18 mouse cellular contexts compared by ENCODE assay signal in genomic region chr2:179867669-179868068, GRCm38 (mm10).
DNase-seq lines count a peak whose midpoint lies in the region; ATAC-seq and TF ChIP-seq lines count a peak whose summit lies in the region.
"Had no signal": no experiment of that assay in that cellular context is flagged by ENCODE, and none has a peak within 500 bp of the region (broad histone marks: within the 10 kb centered on the region; RNA-seq: fewer than 3 reads in every experiment).

No protein-coding gene starts in this region.

- H3K27ac ChIP-seq in heart, embryonic 11.5 days (ENCODE audit: low read depth, low read length): no peak overlapping the region
- H3K27ac ChIP-seq in spleen, adult 2 months (ENCODE audit: insufficient read depth, low read length): 0 out of 2 replicates have a peak overlapping the region, but pooled peaks have one; percentile 8
- no peak overlapping the region for H3K27ac ChIP-seq in hindbrain, embryonic 11.5 days (ENCODE audit: low read depth, low read length)
- H3K27ac ChIP-seq: embryonic facial prominence, embryonic 13.5 days; forebrain, embryonic 13.5 days; hindbrain, embryonic 13.5 days; hindbrain, postnatal 0 days had no signal

- no peak for ATAC-seq in heart, embryonic 11.5 days (replicated peaks; ENCODE audit: insufficient number of reproducible peaks, low FRiP score, low TSS enrichment)
- ATAC-seq in hindbrain, embryonic 11.5 days (ENCODE audit: low FRiP score): no peak
- ATAC-seq: forebrain, embryonic 13.5 days; hindbrain, postnatal 0 days had no signal

- H3K4me2 ChIP-seq in heart, embryonic 11.5 days: no peak overlapping the region
- no peak overlapping the region for H3K4me2 ChIP-seq in hindbrain, embryonic 11.5 days (replicated peaks; ENCODE audit: low read depth, low read length)
- H3K4me2 ChIP-seq: embryonic facial prominence, embryonic 13.5 days; forebrain, embryonic 13.5 days; hindbrain, embryonic 13.5 days had no signal

- TF ChIP-seq POLR2A in spleen, adult 2 months (IDR thresholded peaks at IDR 0.05; ENCODE audit: low read depth, low read length): no peak

- no peaks in the 10 kb centered on the region for H3K36me3 ChIP-seq in heart, embryonic 11.5 days (ENCODE audit: control insufficient read depth, insufficient read depth, low read length)
- H3K36me3 ChIP-seq in spleen, adult 2 months (ENCODE audit: control insufficient read depth, insufficient read depth, low read length): no peaks in the 10 kb centered on the region
- H3K36me3 ChIP-seq in hindbrain, embryonic 11.5 days (ENCODE audit: control insufficient read depth, insufficient read depth, low read length): no peaks in the 10 kb centered on the region
- H3K36me3 ChIP-seq: embryonic facial prominence, embryonic 13.5 days; hindbrain, embryonic 13.5 days had no signal

- TF ChIP-seq CTCF in spleen, adult 2 months (IDR thresholded peaks at IDR 0.05; ENCODE audit: extremely low read depth, insufficient read depth, insufficient read length, insufficient replicate concordance): no peak

- H3K4me3 ChIP-seq in heart, embryonic 11.5 days (ENCODE audit: low read depth, low read length): no peak overlapping the region
- H3K4me3 ChIP-seq in spleen, adult 2 months (ENCODE audit: extremely low read depth, insufficient read depth, insufficient read length): no peak overlapping the region
- H3K4me3 ChIP-seq in hindbrain, embryonic 11.5 days (ENCODE audit: low read depth, low read length): no peak overlapping the region
- H3K4me3 ChIP-seq: embryonic facial prominence, embryonic 13.5 days; forebrain, embryonic 13.5 days; hindbrain, embryonic 13.5 days had no signal

- intact Hi-C loops in heart, postnatal 14 days (cut with DNase I): no loop called here

- H3K9me3 ChIP-seq in heart, embryonic 11.5 days (replicated peaks; ENCODE audit: control insufficient read depth, low read length): no peaks in the 10 kb centered on the region
- no peaks in the 10 kb centered on the region for H3K9me3 ChIP-seq in hindbrain, embryonic 11.5 days (ENCODE audit: control insufficient read depth, low read length)
- H3K9me3 ChIP-seq: embryonic facial prominence, embryonic 13.5 days; forebrain, embryonic 13.5 days; hindbrain, embryonic 13.5 days had no signal

- DNase-seq in heart, adult 11 months: peak; percentile 91
- DNase-seq in heart, adult 9 months (ENCODE audit: low spot score in 2 of 2): peak; percentile 14 to 26
- no peak for DNase-seq in heart, postnatal 14 days
- no peak for DNase-seq in spleen, adult 2 months (ENCODE audit: low read depth in 1 of 2, low spot score in 2 of 2)
- DNase-seq in spleen, postnatal 10 days (ENCODE audit: low spot score in 2 of 2): no peak
- no peak for DNase-seq in hindbrain, embryonic 11.5 days (ENCODE audit: low spot score)
- DNase-seq: adrenal gland, adult 2 months; adrenal gland, postnatal 25 days; cerebellum, adult 9-11 months; cerebellum, postnatal 36 days; gastrocnemius, postnatal 10 days; kidney, adult 11 months; kidney, adult 9 months had no signal

- 57% methylated on average over 3 of the region's 3 CpGs for WGBS in heart, embryonic 11.5 days (ENCODE audit: insufficient replicate concordance)
- WGBS in spleen, adult 2 months: 69% methylated on average over 3 of the region's 3 CpGs
- WGBS in hindbrain, embryonic 11.5 days: 79% methylated on average over 3 of the region's 3 CpGs

- H3K27me3 ChIP-seq in heart, embryonic 11.5 days (ENCODE audit: control insufficient read depth, insufficient read depth, low read length): peaks cover 4% of the 10 kb centered on the region; the same call in 1 of the 2 replicates
- no peaks in the 10 kb centered on the region for H3K27me3 ChIP-seq in spleen, adult 2 months (ENCODE audit: control insufficient read depth, insufficient read depth, low read length)
- no peaks in the 10 kb centered on the region for H3K27me3 ChIP-seq in hindbrain, embryonic 11.5 days (ENCODE audit: control insufficient read depth, insufficient read depth, low read length)
- H3K27me3 ChIP-seq: forebrain, embryonic 13.5 days had no signal

- H3K4me1 ChIP-seq in heart, embryonic 11.5 days (ENCODE audit: control insufficient read depth, insufficient read depth, low read length): no peaks in the 10 kb centered on the region
- H3K4me1 ChIP-seq in spleen, adult 2 months (ENCODE audit: control insufficient read depth, insufficient read depth, insufficient read length): no peaks in the 10 kb centered on the region
- no peaks in the 10 kb centered on the region for H3K4me1 ChIP-seq in hindbrain, embryonic 11.5 days (replicated peaks; ENCODE audit: control insufficient read depth, insufficient read depth, low read length)

- no peak overlapping the region for H3K9ac ChIP-seq in heart, embryonic 11.5 days (ENCODE audit: low read depth, low read length)
- no peak overlapping the region for H3K9ac ChIP-seq in hindbrain, embryonic 11.5 days (ENCODE audit: low read depth, low read length)
- H3K9ac ChIP-seq: embryonic facial prominence, embryonic 13.5 days; forebrain, embryonic 13.5 days; hindbrain, embryonic 13.5 days had no signal

Comparison
In these comparisons a context has a peak if more than half of its experiments do, and no peak if none do; other contexts are left out.
1. DNase-seq: peak in heart, adult 11 months (single experiment) and heart, adult 9 months (2 of 2); none in heart, postnatal 14 days (0 of 2), spleen, adult 2 months (0 of 2), spleen, postnatal 10 days (0 of 2) and hindbrain, embryonic 11.5 days (single experiment).